Mouse (Mus musculus) hindbrain, postnatal 0 days (tissue): ENCODE data around the gene Anks1b. TPM values are rescaled to one million over a fixed set of nuclear protein-coding genes. Genes with fewer than 3 reads are reported as not detected.

Experiments used
- ATAC-seq: fragments of 200-750 bp; cut with Nextera tagmentation; 2 replicates; pipeline ENCODE4 v1.8.0; 2017; ENCODE audit warnings: mild to moderate bottlenecking, moderate TSS enrichment, moderate library complexity
- DNase-seq: peaks from one replicate; pipeline ENCODE4 v3.0.0-alpha.2; 2015; ENCODE audit warnings: low spot score
- H3K27ac ChIP-seq: fragments of 300-500 bp; sonication (generic); 2 replicates; pipeline ENCODE4 v1.5.1; 2014; ENCODE audit warnings: mild to moderate bottlenecking
- H3K27me3 ChIP-seq: fragments of 300-500 bp; sonication (generic); 2 replicates; pipeline ENCODE4 v1.6.1; 2014; ENCODE audit warnings: low read length, mixed read lengths; ENCODE audit not compliant: insufficient read depth
- H3K36me3 ChIP-seq: fragments of 300-500 bp; sonication (generic); 2 replicates; pipeline ENCODE4 v1.6.1; 2014; ENCODE audit warnings: low read length, mixed read lengths; ENCODE audit not compliant: insufficient read depth
- H3K4me1 ChIP-seq: fragments of 300-500 bp; sonication (generic); 2 replicates; pipeline ENCODE4 v1.6.1; 2014; ENCODE audit warnings: antibody characterized with exemption, low read length, mixed read lengths; ENCODE audit not compliant: insufficient read depth
- H3K4me2 ChIP-seq: fragments of 300-500 bp; sonication (generic); 2 replicates; pipeline ENCODE4 v1.6.1; 2014; ENCODE audit warnings: low read depth, mild to moderate bottlenecking, low read length, moderate library complexity, mixed read lengths
- H3K4me3 ChIP-seq: fragments of 300-500 bp; sonication (generic); 2 replicates; pipeline ENCODE4 v1.5.1; 2014; ENCODE audit warnings: low read length
- H3K9ac ChIP-seq: fragments of 300-500 bp; sonication (generic); replicated peaks from 2 replicates; pipeline ENCODE4 v1.6.1; 2014; ENCODE audit warnings: mild to moderate bottlenecking, low read length, moderate library complexity, mixed read lengths
- H3K9me3 ChIP-seq: fragments of 300-500 bp; sonication (generic); 2 replicates; pipeline ENCODE4 v1.6.1; 2016; ENCODE audit warnings: low read length, mixed read lengths
- CTCF ChIP-seq: IDR thresholded peaks from 2 replicates; pipeline ENCODE4 v1.5.1; 2016; ENCODE audit warnings: antibody characterized with exemption, control low read depth, low read depth
- WGBS: fragments of 180-500 bp; shearing (Covaris S2); extraction: QIAGEN DNeasy Blood & Tissue Kit; methylation state at CpG from one replicate; pipeline ENCODE4 v1.1.7; 2014; 5-methylcytosine and 5-hydroxymethylcytosine counted together
- polyA plus RNA-seq: library from polyadenylated mRNA; unstranded; fragments of >200 nt; fragmentation: Nextera tagmentation; extraction: Ambion mirVana; gene quantifications from 2 replicates; pipeline ENCODE4 v1.2.1, GENCODE M21; 2015
- total RNA-seq: library from RNA; depleted of rRNA; stranded (reverse); fragments of >200 nt; gene quantifications from 2 replicates; pipeline ENCODE4 v1.2.3, GENCODE M21; 2014

The Anks1b gene
- total and polyA plus RNA-seq, 2 experiments from 2014 or later: 104 to 156 TPM

GRCm38 (mm10) chr10:90704602-90705001, 831.3 kb downstream of the Anks1b start:
- no peak for TF ChIP-seq CTCF
- Histone ChIP-seq H3K36me3 (no peaks in the 10 kb centered on the region), H3K4me2 (no peak overlapping the region), H3K27ac (no peak overlapping the region), H3K9ac (no peak overlapping the region), H3K9me3 (no peaks in the 10 kb centered on the region), H3K4me3 (no peak overlapping the region), H3K27me3 (no peaks in the 10 kb centered on the region), H3K4me1 (0 out of 2 replicates have a peak, but pooled peaks cover 4% of the 10 kb centered on the region)
- DNase-seq: no peak
- ATAC-seq: no peak
- 81% methylated on average over 10 of the region's 10 CpGs for WGBS

- ATAC-seq: 0 out of 2 replicates have a peak, but pooled peaks have one; percentile 24
- H3K9me3 ChIP-seq: no peaks in the 10 kb centered on the region
- H3K4me2 ChIP-seq: no peak overlapping the region
- 0 out of 2 replicates have a peak, but pooled peaks cover 5% of the 10 kb centered on the region for H3K4me1 ChIP-seq
- H3K9ac ChIP-seq: no peak overlapping the region
- H3K4me3 ChIP-seq: no peak overlapping the region
- no peaks in the 10 kb centered on the region for H3K27me3 ChIP-seq
- no peaks in the 10 kb centered on the region for H3K36me3 ChIP-seq
- whole genome bisulfite sequencing: 33% methylated on average over 11 of the region's 11 CpGs
- no peak for DNase-seq
- H3K27ac ChIP-seq: peak overlapping the region; percentile 46
- no peak for TF ChIP-seq CTCF
Measured at GRCm38 (mm10) chr10:90708822-90709601, 835.7 kb downstream of the Anks1b start.

- Histone ChIP-seq H3K27ac (no peak overlapping the region), H3K27me3 (no peaks in the 10 kb centered on the region), H3K4me2 (no peak overlapping the region), H3K36me3 (no peaks in the 10 kb centered on the region), H3K9me3 (no peaks in the 10 kb centered on the region), H3K9ac (no peak overlapping the region), H3K4me3 (no peak overlapping the region), H3K4me1 (0 out of 2 replicates have a peak, but pooled peaks cover 5% of the 10 kb centered on the region)
- 15% methylated on average over 5 of the region's 5 CpGs for WGBS
- DNase-seq (no peak), ATAC-seq (no peak)
- TF ChIP-seq CTCF: no peak
Measured at GRCm38 (mm10) chr10:90709602-90709931, 836.3 kb downstream of the Anks1b start.

- 63% methylated on average over 11 of the region's 11 CpGs for WGBS
- no peak overlapping the region for H3K4me3 ChIP-seq
- no peak for DNase-seq
- 0 out of 2 replicates have a peak, but pooled peaks cover 3% of the 10 kb centered on the region for H3K4me1 ChIP-seq
- no peak overlapping the region for H3K4me2 ChIP-seq
- no peak for TF ChIP-seq CTCF
- H3K27ac ChIP-seq: no peak overlapping the region
- ATAC-seq: no peak
- H3K9me3 ChIP-seq: no peaks in the 10 kb centered on the region
- H3K36me3 ChIP-seq: no peaks in the 10 kb centered on the region
- no peaks in the 10 kb centered on the region for H3K27me3 ChIP-seq
- H3K9ac ChIP-seq: no peak overlapping the region
Measured at GRCm38 (mm10) chr10:90717961-90718360, 844.7 kb downstream of the Anks1b start.

- WGBS: 87% methylated on average over 9 of the region's 9 CpGs
Measured at GRCm38 (mm10) chr10:90718684-90719083, 845.4 kb downstream of the Anks1b start.

GRCm38 (mm10) chr10:90719996-90720395, 846.7 kb downstream of the Anks1b start:
- H3K4me1 ChIP-seq: 0 out of 2 replicates have a peak, but pooled peaks cover 3% of the 10 kb centered on the region
- no peaks in the 10 kb centered on the region for H3K36me3 ChIP-seq
- no peak overlapping the region for H3K9ac ChIP-seq
- H3K27me3 ChIP-seq: no peaks in the 10 kb centered on the region
- no peak overlapping the region for H3K27ac ChIP-seq
- WGBS: 37% methylated on average over 4 of the region's 4 CpGs
- H3K9me3 ChIP-seq: no peaks in the 10 kb centered on the region
- no peak overlapping the region for H3K4me3 ChIP-seq
- peak; percentile 18; the same call in 1 of the 2 replicates for TF ChIP-seq CTCF
- no peak overlapping the region for H3K4me2 ChIP-seq
- DNase-seq (peak; percentile 28), ATAC-seq (no peak)

More at GRCm38 (mm10) chr10:90718684-90719083, 845.4 kb downstream of the Anks1b start:
- TF ChIP-seq CTCF: peak; percentile 24
- H3K27ac ChIP-seq: no peak overlapping the region
- H3K9me3 ChIP-seq: no peaks in the 10 kb centered on the region
- no peak overlapping the region for H3K9ac ChIP-seq
- no peaks in the 10 kb centered on the region for H3K27me3 ChIP-seq
- H3K4me2 ChIP-seq: no peak overlapping the region
- DNase-seq (no peak), ATAC-seq (no peak)
- 0 out of 2 replicates have a peak, but pooled peaks cover 3% of the 10 kb centered on the region for H3K4me1 ChIP-seq
- no peaks in the 10 kb centered on the region for H3K36me3 ChIP-seq
- H3K4me3 ChIP-seq: no peak overlapping the region

GRCm38 (mm10) chr10:90723071-90723494, 849.8 kb downstream of the Anks1b start:
- no peak overlapping the region for H3K4me3 ChIP-seq
- TF ChIP-seq CTCF: no peak
- no peak overlapping the region for H3K9ac ChIP-seq
- ATAC-seq (peak; percentile 59), DNase-seq (peak; percentile 29)
- H3K27ac ChIP-seq: peak overlapping the region; percentile 28; the same call in 1 of the 2 replicates
- H3K4me1 ChIP-seq: no peaks in the 10 kb centered on the region
- no peaks in the 10 kb centered on the region for H3K9me3 ChIP-seq
- H3K27me3 ChIP-seq: no peaks in the 10 kb centered on the region
- no peaks in the 10 kb centered on the region for H3K36me3 ChIP-seq
- H3K4me2 ChIP-seq: no peak overlapping the region
- 42% methylated on average over 5 of the region's 5 CpGs for WGBS
